Mouse (Mus musculus): ENCODE data around the gene Mical3.
"Not testable (repeated sequence)": the region's sequence is repeated elsewhere in the genome, so short reads cannot be mapped to it uniquely, and the experiment has no call there.

Mical3 gene

GRCm38 (mm10) chr6:120937104-120937617 lies 193.6 kb downstream of the Mical3 start:
- in situ Hi-C loops (cut with MseI, MboI): no loop called here

GRCm38 (mm10) chr6:120934176-120934575 lies 196.6 kb downstream of the Mical3 start:
- in situ Hi-C loops (cut with MseI, MboI): no loop called here

DNA sequence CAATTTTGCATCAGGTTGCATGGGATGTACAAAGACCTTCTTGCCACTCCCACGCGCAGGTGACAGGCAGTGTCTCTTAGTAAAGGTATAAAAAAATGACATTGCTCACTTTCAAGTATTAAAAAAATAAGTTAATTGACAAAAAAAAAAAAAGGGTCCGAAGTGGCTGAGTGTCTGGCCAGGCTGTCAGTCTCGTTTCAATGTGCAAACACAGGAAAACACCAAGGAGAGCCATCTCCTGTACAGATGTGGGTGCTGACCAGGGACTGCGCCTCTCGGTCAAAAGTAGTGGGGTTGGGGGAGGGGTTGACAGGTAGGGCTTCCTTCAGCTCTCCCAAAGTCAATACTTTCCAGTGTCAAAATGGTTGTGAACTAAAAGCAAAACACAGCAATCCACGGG lies 197.1 kb downstream of the Mical3 start:
- in situ Hi-C loops (cut with MseI, MboI): no loop called here

DNA sequence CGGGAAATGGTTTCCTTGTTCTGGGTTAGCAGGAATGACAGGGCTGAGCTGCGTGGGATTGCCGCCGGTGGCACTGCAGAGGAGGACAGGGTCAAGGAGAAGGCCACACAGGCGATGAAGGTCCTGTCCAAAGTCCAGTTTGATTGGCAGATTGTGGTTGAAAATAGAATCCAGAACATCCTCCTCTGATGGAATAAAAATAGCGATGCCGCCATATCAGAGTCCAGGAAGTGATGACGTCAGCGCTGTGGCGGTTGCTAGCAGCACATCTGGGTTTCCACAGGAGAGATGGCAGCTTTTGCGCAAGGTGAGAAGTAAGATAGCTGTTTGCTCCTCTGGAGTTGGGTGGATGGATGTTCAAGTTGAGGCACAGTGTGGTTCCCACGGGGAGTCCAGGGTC lies 198.2 kb downstream of the Mical3 start:
- in situ Hi-C loops (cut with MseI, MboI): no loop called here

DNA sequence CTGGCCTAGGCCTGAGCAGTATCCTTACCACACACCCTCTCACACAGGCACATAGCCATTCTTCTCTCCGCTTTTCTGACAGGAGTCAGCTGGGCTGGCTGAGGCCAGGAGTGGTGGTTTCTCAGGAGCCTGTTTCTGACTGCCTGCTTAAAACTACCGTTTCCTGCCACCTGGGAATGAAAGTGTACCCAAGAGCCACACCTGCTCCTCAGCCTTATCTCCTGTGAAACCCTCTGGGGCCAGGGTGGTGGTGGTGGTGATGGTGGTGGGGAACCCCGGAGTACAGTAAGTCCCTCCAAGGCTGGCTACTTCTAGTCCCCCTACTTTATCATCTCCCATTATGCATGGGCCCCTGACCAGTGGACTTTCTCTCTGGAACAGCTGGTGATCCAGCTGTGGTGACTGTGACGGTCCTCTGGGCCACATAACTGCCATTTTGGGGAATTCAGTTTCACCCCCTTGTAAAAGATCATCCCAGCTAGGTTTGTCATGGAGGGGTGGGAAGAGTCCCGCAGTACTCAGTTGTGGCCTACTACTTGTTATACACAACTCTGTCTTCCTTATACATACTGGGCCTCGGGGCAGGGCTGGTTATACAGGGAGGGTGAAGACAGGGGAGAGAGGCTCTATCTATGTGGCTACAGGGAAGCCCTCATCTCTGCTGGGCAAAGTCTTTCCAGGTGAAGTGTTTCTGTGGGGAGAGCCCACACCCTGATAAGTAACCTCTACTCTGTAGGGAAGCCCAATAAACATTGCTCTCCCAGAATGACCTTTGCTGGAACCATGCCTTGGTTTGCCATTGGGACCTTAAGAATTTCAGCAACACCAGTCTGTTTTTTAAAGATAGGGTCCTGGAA lies 200.1 kb downstream of the Mical3 start:
- in situ Hi-C loops (cut with MseI, MboI): no loop called here

DNA sequence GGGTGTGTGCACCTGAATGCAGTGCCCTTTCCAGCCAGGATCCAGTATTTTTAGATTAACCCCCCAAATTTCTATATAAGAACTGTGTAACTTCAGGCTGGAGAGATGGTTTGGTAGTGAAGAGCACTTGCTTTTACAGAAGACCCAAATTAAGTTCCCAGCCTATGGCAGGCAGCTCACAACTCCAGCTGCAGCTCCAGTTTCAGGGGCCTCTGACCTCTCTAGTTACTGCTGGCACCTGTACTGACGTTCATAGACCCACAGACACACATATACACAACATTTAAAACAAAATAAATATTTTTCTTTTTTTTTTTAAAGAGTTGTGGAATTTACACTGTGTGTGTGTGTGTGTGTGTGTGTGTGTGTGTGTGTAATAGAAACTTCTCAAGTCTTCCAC lies 201.4 kb downstream of the Mical3 start:
- in situ Hi-C loops (cut with MseI, MboI): no loop called here

DNA sequence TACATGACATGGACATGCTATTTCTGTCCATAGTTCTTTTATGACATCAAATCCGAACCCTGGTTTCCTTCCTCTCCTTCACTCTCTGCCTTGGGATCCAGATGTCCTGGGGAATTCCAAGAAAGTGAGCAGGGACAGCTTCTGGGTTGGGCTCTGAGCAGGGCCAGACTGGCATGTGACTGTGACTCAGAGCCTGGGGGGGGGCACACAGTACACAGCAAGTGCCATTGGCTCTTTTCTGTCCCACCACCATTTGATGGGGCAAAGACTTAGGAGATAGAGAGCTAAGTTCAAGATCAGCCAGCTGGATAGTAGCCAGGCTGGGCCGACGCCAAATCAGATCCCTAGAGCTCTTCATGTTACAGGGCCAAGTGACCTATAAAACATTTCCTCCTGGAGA lies 203.0 kb downstream of the Mical3 start:
- in situ Hi-C loops (cut with MseI, MboI): no loop called here

DNA sequence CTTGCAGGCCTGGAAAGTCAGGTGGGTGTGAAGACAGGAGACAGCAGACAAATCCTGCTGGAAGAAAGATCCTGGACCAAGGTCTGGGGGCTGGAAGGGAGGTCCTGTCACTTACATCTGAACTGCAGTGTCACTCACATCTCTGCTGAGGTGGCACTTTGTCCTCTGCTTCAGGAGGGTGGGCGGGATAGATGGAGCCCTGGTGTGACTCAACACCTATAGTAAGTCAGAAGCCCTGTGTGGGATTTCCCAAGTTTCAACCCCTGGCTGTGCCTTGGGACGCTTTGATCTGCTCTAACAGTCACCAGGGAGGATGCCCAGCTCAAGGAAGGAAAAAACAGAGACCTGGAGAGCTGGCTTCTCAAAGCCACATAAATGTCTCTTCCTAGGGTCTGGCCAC lies 203.9 kb downstream of the Mical3 start:
- in situ Hi-C loops (cut with MseI, MboI): no loop called here

GRCm38 (mm10) chr6:120924791-120925321 lies 205.9 kb downstream of the Mical3 start:
- in situ Hi-C loops (cut with MseI, MboI): not testable (repeated sequence)

- in situ Hi-C loops (cut with MseI, MboI): no loop called here
Observed at GRCm38 (mm10) chr6:120917975-120918374, 212.8 kb downstream of the Mical3 start.

GRCm38 (mm10) chr6:120916972-120917881 lies 213.6 kb downstream of the Mical3 start:
- in situ Hi-C loops (cut with MseI, MboI): not testable (repeated sequence)

DNA sequence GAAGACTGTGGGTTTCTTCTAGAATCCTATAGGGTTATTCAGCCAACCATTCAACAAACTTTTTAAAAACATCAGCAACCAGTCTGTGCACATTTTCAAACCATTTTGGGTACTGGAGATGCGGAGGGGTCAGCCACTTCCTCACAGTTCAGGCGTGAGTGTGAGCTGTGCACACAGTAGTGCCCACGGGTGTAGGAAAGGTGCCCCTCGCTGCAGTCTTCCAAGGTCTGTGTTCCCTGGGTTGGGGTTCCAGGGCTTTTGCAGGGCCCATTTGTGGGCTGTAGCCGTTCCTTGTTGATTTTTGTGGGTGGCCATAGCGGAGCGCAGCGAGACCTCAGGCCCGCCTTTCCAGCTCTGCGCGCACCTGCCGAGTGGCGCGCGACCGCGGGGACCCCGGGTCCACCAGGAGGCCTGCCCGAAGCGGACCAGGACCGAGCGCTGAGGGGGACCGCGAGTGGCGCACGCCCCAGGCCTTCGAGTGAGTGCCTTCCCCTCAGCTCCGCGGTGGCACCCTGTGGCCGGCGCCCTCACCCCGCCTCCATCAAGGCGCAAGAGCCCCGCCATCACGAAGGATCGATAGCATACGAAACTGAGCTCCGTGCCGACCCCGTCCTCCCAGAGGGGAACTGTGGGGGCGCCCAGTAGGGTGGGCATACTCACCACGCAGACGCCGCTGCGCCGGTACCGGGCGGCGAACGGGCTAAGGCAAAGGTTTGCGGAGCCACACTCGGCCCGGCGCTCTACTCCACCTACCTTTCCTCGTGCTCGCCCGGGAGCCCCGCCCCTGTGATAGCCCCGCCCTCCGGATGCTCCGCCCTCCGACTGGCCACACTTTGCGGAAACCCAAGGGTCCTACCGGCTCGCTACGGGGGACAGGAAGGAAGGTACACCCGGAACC lies 214.5 kb downstream of the Mical3 start, which contains the start of gene Bid:
TSS of gene Bid (minus strand) at position 780 of the 898 bp plus-strand sequence.
- in situ Hi-C loops (cut with MseI, MboI): no loop called here

- in situ Hi-C loops (cut with MseI, MboI): no loop called here
Observed at GRCm38 (mm10) chr6:120915649-120915975, 215.2 kb downstream of the Mical3 start.

DNA sequence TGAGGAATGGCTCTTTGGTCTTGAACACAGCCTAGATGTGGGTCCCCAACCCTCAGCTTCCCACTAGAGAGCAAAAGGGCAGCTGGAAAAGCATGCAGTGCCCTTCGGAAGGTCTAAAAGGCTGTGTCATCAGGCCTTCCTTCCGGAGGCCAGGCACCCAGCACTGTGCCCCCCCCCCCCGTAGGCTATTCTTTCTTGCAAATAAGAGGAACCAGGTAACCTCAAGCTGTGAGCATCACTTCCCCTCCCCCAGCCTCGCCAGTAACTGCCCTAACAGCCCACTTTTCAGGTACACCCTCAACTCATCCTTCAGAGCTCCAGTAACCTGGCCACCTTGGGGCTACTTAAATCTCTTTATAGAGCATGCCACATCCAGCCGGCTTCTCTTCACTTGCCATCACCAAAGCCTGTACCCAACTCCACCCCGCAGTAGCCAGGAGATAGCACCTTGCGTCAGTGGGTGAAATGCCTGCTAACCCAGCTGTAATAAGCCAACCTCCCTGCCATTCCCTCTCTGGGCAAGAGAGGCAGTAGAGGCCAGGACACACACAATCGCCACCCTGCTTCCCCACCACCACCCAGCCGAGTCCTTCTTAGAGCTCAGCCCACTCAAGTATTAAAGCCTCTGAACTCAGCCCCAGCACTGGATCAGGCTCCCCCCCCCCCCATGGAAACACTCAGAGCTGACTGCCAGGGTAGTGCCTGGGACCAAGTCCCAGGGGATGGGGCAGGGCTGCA lies 215.7 kb downstream of the Mical3 start:
- in situ Hi-C loops (cut with MseI, MboI): no loop called here

GRCm38 (mm10) chr6:120914533-120914910 lies 216.3 kb downstream of the Mical3 start:
- in situ Hi-C loops (cut with MseI, MboI): no loop called here

GRCm38 (mm10) chr6:120913783-120914182 lies 217.0 kb downstream of the Mical3 start:
- in situ Hi-C loops (cut with MseI, MboI): no loop called here

DNA sequence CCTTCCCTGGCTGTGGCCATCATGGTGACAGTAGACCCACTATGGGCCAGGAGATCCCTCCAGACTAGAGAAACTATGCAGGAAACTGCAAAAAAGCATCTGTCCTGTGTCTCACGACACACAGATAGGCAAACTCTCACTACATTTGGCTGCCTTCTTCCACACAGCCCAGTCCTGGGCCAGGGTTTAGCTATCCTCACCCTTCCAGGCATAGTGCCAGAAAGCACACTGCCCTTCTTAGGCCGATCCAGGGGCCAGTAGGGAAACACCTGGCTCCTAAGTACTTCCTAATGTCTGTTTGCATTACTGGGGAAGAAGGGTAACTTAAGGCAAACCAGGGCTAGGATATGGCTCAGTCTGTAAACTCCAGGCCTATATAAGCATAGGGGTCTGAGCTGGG lies 217.9 kb downstream of the Mical3 start:
- in situ Hi-C loops (cut with MseI, MboI): no loop called here

- in situ Hi-C loops (cut with MseI, MboI): no loop called here
Observed at GRCm38 (mm10) chr6:120911213-120912007, 219.4 kb downstream of the Mical3 start.

DNA sequence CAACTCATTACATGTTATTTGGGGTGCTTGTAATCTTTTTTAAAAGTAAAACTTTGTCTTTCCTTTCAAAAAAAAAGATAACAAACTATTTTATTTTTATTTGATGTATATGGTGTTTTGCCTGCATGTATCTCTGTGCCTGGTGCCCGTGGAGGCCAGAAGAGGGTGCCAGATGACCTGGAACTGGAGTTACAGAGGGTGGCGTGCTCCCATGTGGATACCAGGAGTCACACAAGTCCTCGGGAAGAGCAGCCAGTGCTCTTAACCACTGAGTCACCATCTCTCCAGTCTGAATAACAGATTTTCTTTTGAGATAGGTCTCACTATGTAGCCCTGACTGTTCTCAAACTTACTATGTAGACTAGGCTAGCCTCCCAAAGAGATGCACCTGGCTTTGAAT lies 221.3 kb downstream of the Mical3 start:
- in situ Hi-C loops (cut with MseI, MboI): no loop called here

All from mouse trophoblast stem cell (cell line).